Mouse (Mus musculus) urinary bladder, postnatal 14 days (tissue): ENCODE measurements at regions not wholly inside any gene's neighbourhood (a gene's known extent, or its start where the extent isn't known, plus 50 kb on each side); places are given as distances from the start of the nearest gene placed in this dataset.

ENCODE experiments used
- DNase-seq: peaks from one replicate; pipeline ENCODE4 v3.0.0; 2021; ENCODE audit warnings: low spot score

- DNase-seq = no peak
These were observed 925.2 kb downstream of the Flrt2 start for GRCm38 (mm10) chr12:96617226-96617625.
